Mouse (Mus musculus) stomach, embryonic 16.5 days (tissue): Measurements from ENCODE around the gene Anxa10. TPM values are rescaled to one million over a fixed set of nuclear protein-coding genes. Genes with fewer than 3 reads are reported as not detected.

ENCODE experiments used
- ATAC-seq: fragments of 200-750 bp; cut with Nextera tagmentation; 2 replicates; pipeline ENCODE4 v1.8.0; 2017; ENCODE audit warnings: moderate number of reproducible peaks, moderate TSS enrichment; ENCODE audit not compliant: insufficient read depth, low FRiP score
- H3K27ac ChIP-seq: fragments of 300-500 bp; sonication (generic); 2 replicates; pipeline ENCODE4 v1.5.1; 2014; ENCODE audit warnings: low read length
- H3K27me3 ChIP-seq: fragments of 300-500 bp; sonication (generic); 2 replicates; pipeline ENCODE4 v1.6.1; 2014; ENCODE audit warnings: low read length, control low read depth, mixed read lengths; ENCODE audit not compliant: control insufficient read depth, insufficient read depth
- H3K36me3 ChIP-seq: fragments of 300-500 bp; sonication (generic); 2 replicates; pipeline ENCODE4 v1.6.1; 2014; ENCODE audit warnings: low read length; ENCODE audit not compliant: control insufficient read depth, insufficient read depth
- H3K4me1 ChIP-seq: fragments of 300-500 bp; sonication (generic); 2 replicates; pipeline ENCODE4 v1.6.1; 2014; ENCODE audit warnings: low read length, control low read depth, mixed read lengths; ENCODE audit not compliant: control insufficient read depth, insufficient read depth
- H3K4me2 ChIP-seq: fragments of 300-500 bp; sonication (generic); 2 replicates; pipeline ENCODE4 v1.6.1; 2014; ENCODE audit warnings: low read depth, low read length, mixed read lengths
- H3K4me3 ChIP-seq: fragments of 300-500 bp; sonication (generic); replicated peaks from 2 replicates; pipeline ENCODE4 v1.5.1; 2014; ENCODE audit warnings: mild to moderate bottlenecking, low read length
- H3K9ac ChIP-seq: fragments of 300-500 bp; sonication (generic); 2 replicates; pipeline ENCODE4 v1.6.1; 2014; ENCODE audit warnings: low read length
- H3K9me3 ChIP-seq: fragments of 300-500 bp; sonication (generic); replicated peaks from 2 replicates; pipeline ENCODE4 v1.6.1; 2016; ENCODE audit warnings: low read length, control low read depth; ENCODE audit not compliant: control insufficient read depth
- WGBS: fragments of 180-500 bp; shearing (Covaris S2); extraction: QIAGEN DNeasy Blood & Tissue Kit; methylation state at CpG from one replicate; pipeline ENCODE4 v1.1.7; 2014; 5-methylcytosine and 5-hydroxymethylcytosine counted together
- polyA plus RNA-seq: library from polyadenylated mRNA; unstranded; fragments of >200 nt; fragmentation: Nextera tagmentation; extraction: Ambion mirVana; gene quantifications from 2 replicates; pipeline ENCODE4 v1.2.1, GENCODE M21; 2015

Gene Anxa10
- polyA plus RNA-seq, 1 experiment from 2014 or later, result 161 TPM

GRCm38 (mm10) chr8:62014582-62014981 lies 108.4 kb downstream of the Anxa10 start:
- H3K4me1 ChIP-seq, result no peaks in the 10 kb centered on the region
- ATAC-seq, result no peak
- H3K4me3 ChIP-seq, result no peak overlapping the region
- no peaks in the 10 kb centered on the region for H3K9me3 ChIP-seq
- no peaks in the 10 kb centered on the region for H3K36me3 ChIP-seq
- H3K4me2 ChIP-seq, result no peak overlapping the region
- H3K9ac ChIP-seq, result no peak overlapping the region
- no peaks in the 10 kb centered on the region for H3K27me3 ChIP-seq
- H3K27ac ChIP-seq, result no peak overlapping the region
- 88% methylated on average over 4 of the region's 4 CpGs for WGBS

- no peaks in the 10 kb centered on the region for H3K27me3 ChIP-seq
- no peak for ATAC-seq
- no peak overlapping the region for H3K27ac ChIP-seq
- WGBS, result 79% methylated on average over 4 of the region's 4 CpGs
- H3K9me3 ChIP-seq, result no peaks in the 10 kb centered on the region
- no peaks in the 10 kb centered on the region for H3K4me1 ChIP-seq
- no peak overlapping the region for H3K4me3 ChIP-seq
- no peaks in the 10 kb centered on the region for H3K36me3 ChIP-seq
- no peak overlapping the region for H3K4me2 ChIP-seq
- no peak overlapping the region for H3K9ac ChIP-seq
These were observed 108.8 kb downstream of the Anxa10 start for GRCm38 (mm10) chr8:62014166-62014565.

Other genes starting within 250 kb of the Anxa10 start
- 83.1 and 88.3 TPM in 2 replicates for gene Palld, start 220.5 kb downstream of the Anxa10 start, polyA plus RNA-seq
- gene Ddx60, start 195.1 kb downstream of the Anxa10 start, polyA plus RNA-seq, result 0.97 and 1.9 TPM in 2 replicates